Mouse (Mus musculus): Measurements from ENCODE around the gene Katnb1. TPM values are rescaled to one million over a fixed set of nuclear protein-coding genes. Genes with fewer than 3 reads are reported as not detected.

Gene Katnb1
- polyA plus RNA-seq, 1 experiment from 2014 or later = 48.4 TPM

DNA sequence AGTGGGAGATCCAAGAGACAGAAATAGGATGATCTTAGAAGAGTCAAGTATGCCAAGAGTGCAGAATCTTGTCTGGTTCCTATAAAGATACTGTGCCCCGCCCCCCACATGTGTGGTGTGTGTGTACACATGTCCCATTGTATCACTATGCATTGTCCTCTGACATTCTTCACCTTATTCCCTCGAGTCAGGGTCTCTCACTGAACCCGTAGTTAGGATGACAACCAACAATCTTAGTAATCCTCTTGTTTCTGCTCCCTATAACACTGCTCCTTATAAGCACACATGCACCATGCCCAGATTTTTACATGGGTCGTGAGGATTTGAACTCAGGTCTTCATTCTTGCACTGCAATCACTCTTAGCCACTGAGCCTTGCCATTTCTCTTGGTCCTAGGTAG is 1.7 kb upstream of the Katnb1 start:
- H3K4me1 ChIP-seq (ENCODE audit: control insufficient read depth, insufficient read depth, low read depth, low read length) = peaks cover 16% of the 10 kb centered on the region
- no peak overlapping the region for H3K9ac ChIP-seq (ENCODE audit: low read depth, low read length)
- WGBS = 89% methylated on average over 4 of the region's 4 CpGs
- no peak for ATAC-seq
- no peak overlapping the region for H3K4me3 ChIP-seq (ENCODE audit: low read length)
- no peaks in the 10 kb centered on the region for H3K9me3 ChIP-seq (ENCODE audit: control insufficient read depth, low read length)
- no peak overlapping the region for H3K4me2 ChIP-seq (ENCODE audit: low read length)
- no peaks in the 10 kb centered on the region for H3K36me3 ChIP-seq (ENCODE audit: control insufficient read depth, insufficient read depth, low read length)
- no peak overlapping the region for H3K27ac ChIP-seq (ENCODE audit: low read depth, low read length)
- no peaks in the 10 kb centered on the region for H3K27me3 ChIP-seq (replicated peaks; ENCODE audit: control insufficient read depth, insufficient read depth, low read length)

DNA sequence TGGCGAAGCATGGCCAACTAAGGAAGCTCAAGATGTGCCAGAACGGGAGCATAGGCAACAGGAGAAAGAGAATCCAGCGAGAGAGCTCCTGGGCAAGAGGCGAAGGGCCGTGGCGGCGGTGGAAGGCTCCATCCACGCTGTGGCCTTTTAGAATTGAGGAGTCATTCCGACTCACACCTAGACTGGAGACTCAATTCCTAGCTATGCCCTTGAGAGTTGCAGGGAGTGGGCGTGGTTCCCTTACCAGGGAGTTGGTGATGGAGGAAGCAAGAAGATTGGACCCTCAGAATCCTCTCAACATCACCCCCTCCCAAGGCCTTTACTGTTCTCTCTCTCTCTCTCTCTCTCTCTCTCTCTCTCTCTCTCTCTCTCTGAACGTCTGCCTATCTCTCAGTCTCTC is 664 bp downstream of the Katnb1 start:
- ATAC-seq = no peak
- Histone ChIP-seq H3K4me1 (ENCODE audit: control insufficient read depth, insufficient read depth, low read depth, low read length) (peaks cover 16% of the 10 kb centered on the region), H3K4me3 (ENCODE audit: low read length) (peak overlapping the region; percentile 85), H3K9ac (ENCODE audit: low read depth, low read length) (peak overlapping the region; percentile 86), H3K36me3 (ENCODE audit: control insufficient read depth, insufficient read depth, low read length) (no peaks in the 10 kb centered on the region; the same call in 1 of the 2 replicates), H3K27ac (ENCODE audit: low read depth, low read length) (peak overlapping the region; percentile 87), H3K4me2 (ENCODE audit: low read length) (peak overlapping the region; percentile 90), H3K9me3 (ENCODE audit: control insufficient read depth, low read length) (no peaks in the 10 kb centered on the region), H3K27me3 (replicated peaks; ENCODE audit: control insufficient read depth, insufficient read depth, low read length) (no peaks in the 10 kb centered on the region)
- 9% methylated on average over 11 of the region's 11 CpGs for WGBS

DNA sequence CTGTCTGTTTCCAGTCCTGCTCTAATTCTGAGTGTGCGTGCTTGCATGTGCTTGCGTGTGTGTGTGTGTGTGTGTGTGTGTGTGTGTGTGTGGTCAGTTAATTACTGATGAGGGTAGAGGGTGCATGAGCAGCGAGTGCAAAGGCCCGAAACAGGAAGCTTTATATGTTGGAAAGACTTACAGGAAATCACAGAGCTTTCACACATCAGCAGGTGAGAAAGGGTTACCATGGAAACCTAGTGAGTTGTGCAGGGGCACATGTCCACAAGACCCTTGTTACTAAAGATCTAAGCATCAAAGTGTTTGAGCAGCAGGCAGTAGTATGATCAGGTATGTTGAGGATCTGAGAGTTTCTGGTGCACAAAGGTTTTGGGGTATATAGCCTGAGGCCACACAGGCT is 3.3 kb downstream of the Katnb1 start:
- no peak overlapping the region for H3K27ac ChIP-seq (ENCODE audit: low read depth, low read length)
- 94% methylated on average over 4 of the region's 4 CpGs for WGBS
- H3K4me3 ChIP-seq (ENCODE audit: low read length) = no peak overlapping the region
- no peaks in the 10 kb centered on the region for H3K27me3 ChIP-seq (replicated peaks; ENCODE audit: control insufficient read depth, insufficient read depth, low read length)
- H3K9ac ChIP-seq (ENCODE audit: low read depth, low read length) = no peak overlapping the region
- H3K36me3 ChIP-seq (ENCODE audit: control insufficient read depth, insufficient read depth, low read length) = peaks cover 13% of the 10 kb centered on the region
- peaks cover 16% of the 10 kb centered on the region for H3K4me1 ChIP-seq (ENCODE audit: control insufficient read depth, insufficient read depth, low read depth, low read length)
- H3K4me2 ChIP-seq (ENCODE audit: low read length) = no peak overlapping the region
- ATAC-seq = no peak
- H3K9me3 ChIP-seq (ENCODE audit: control insufficient read depth, low read length) = no peaks in the 10 kb centered on the region

DNA sequence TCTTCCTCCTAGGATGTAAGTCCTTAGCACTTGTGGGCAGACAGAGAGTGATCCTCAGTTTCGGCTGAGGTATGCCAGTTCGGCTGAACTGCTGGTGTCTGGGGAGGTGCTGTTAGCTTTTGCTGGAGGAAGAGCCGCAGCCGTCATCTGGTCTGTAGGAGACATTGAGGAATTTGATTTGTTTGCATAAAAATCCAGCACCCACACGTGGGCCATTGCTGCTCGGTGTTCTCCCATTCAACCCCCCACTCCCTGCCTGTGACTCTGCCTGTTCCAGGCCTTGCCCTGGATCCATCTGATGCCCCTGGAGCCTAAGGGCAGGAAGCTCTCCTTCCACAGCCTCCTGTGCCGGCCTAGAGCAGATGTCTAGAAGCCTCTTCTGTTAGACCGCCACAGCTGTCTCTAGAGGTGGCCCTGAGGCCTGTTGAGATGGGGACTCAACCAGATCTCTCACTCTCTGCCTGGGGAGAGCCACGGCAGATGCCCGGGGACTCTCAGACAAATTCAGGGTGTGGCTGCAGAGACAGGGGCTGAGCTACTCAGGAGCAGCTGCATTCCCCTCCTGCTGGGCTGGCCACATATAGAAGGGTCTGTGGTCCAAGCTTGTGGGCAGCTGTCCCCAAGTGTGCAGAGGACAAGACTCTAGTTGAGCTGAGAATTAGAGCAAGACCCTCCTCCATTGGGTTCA is 3.9 kb downstream of the Katnb1 start:
- 87% methylated on average over 10 of the region's 10 CpGs for WGBS
- no peak overlapping the region for H3K27ac ChIP-seq (ENCODE audit: low read depth, low read length)
- peaks cover 14% of the 10 kb centered on the region for H3K36me3 ChIP-seq (ENCODE audit: control insufficient read depth, insufficient read depth, low read length)
- H3K4me1 ChIP-seq (ENCODE audit: control insufficient read depth, insufficient read depth, low read depth, low read length) = peaks cover 16% of the 10 kb centered on the region
- no peaks in the 10 kb centered on the region for H3K27me3 ChIP-seq (replicated peaks; ENCODE audit: control insufficient read depth, insufficient read depth, low read length)
- ATAC-seq = no peak
- H3K9ac ChIP-seq (ENCODE audit: low read depth, low read length) = no peak overlapping the region
- H3K4me3 ChIP-seq (ENCODE audit: low read length) = no peak overlapping the region
- H3K4me2 ChIP-seq (ENCODE audit: low read length) = no peak overlapping the region
- H3K9me3 ChIP-seq (ENCODE audit: control insufficient read depth, low read length) = no peaks in the 10 kb centered on the region

DNA sequence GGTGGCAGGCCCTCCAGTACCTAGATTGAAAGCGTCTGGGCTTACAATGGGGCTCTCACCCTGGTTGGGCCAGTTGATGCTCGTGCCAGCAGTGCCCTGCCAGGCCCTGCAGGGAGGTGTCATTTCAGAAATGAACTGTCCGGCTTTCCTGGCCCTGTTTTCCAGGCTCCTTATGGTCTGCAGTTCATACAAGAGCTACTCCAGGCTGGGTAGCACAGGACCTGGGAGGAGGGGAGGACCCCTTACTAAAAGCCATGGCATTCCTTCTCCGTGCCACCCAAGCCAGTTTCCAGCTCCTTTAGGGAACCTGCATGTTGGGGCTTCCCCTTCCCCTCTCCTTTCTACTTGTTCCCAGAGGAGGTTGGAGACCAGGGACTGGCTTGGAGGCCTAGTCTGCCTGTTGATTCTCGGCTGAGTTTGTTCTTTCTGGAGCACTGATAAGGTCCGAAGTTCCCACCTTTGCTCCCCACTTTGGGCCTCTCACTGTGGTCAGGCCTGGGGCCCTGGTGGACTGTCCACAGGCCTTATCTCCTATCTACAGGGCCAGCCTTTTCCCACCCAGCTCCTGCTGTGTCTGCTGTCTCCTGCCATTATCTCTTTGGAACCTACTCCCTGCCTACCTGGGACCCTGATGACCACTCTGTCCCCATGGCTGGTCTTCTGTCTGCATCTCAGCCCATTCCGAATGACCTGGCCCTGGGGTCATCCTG is 4.6 kb downstream of the Katnb1 start:
- Histone ChIP-seq H3K27me3 (replicated peaks; ENCODE audit: control insufficient read depth, insufficient read depth, low read length) (no peaks in the 10 kb centered on the region), H3K9me3 (ENCODE audit: control insufficient read depth, low read length) (no peaks in the 10 kb centered on the region), H3K9ac (ENCODE audit: low read depth, low read length) (no peak overlapping the region), H3K36me3 (ENCODE audit: control insufficient read depth, insufficient read depth, low read length) (peaks cover 21% of the 10 kb centered on the region), H3K4me3 (ENCODE audit: low read length) (no peak overlapping the region), H3K27ac (ENCODE audit: low read depth, low read length) (no peak overlapping the region), H3K4me1 (ENCODE audit: control insufficient read depth, insufficient read depth, low read depth, low read length) (peaks cover 16% of the 10 kb centered on the region), H3K4me2 (ENCODE audit: low read length) (no peak overlapping the region)
- 95% methylated on average over 7 of the region's 7 CpGs for WGBS
- ATAC-seq = no peak

GRCm38 (mm10) chr8:95093574-95093973 is 12.6 kb downstream of the Katnb1 start:
- Histone ChIP-seq H3K4me3 (ENCODE audit: low read length) (no peak overlapping the region), H3K4me1 (ENCODE audit: control insufficient read depth, insufficient read depth, low read depth, low read length) (no peaks in the 10 kb centered on the region), H3K9me3 (ENCODE audit: control insufficient read depth, low read length) (no peaks in the 10 kb centered on the region), H3K27me3 (replicated peaks; ENCODE audit: control insufficient read depth, insufficient read depth, low read length) (no peaks in the 10 kb centered on the region), H3K9ac (ENCODE audit: low read depth, low read length) (no peak overlapping the region), H3K36me3 (ENCODE audit: control insufficient read depth, insufficient read depth, low read length) (peaks cover 43% of the 10 kb centered on the region), H3K27ac (ENCODE audit: low read depth, low read length) (no peak overlapping the region), H3K4me2 (ENCODE audit: low read length) (no peak overlapping the region)
- WGBS = 85% methylated on average over 4 of the region's 4 CpGs
- no peak for ATAC-seq

GRCm38 (mm10) chr8:95099009-95099408 is 18.0 kb downstream of the Katnb1 start:
- Histone ChIP-seq H3K9me3 (ENCODE audit: control insufficient read depth, low read length) (no peaks in the 10 kb centered on the region), H3K36me3 (ENCODE audit: control insufficient read depth, insufficient read depth, low read length) (peaks cover 51% of the 10 kb centered on the region), H3K4me2 (ENCODE audit: low read length) (no peak overlapping the region), H3K27me3 (replicated peaks; ENCODE audit: control insufficient read depth, insufficient read depth, low read length) (no peaks in the 10 kb centered on the region), H3K9ac (ENCODE audit: low read depth, low read length) (no peak overlapping the region), H3K4me3 (ENCODE audit: low read length) (no peak overlapping the region), H3K27ac (ENCODE audit: low read depth, low read length) (no peak overlapping the region), H3K4me1 (ENCODE audit: control insufficient read depth, insufficient read depth, low read depth, low read length) (no peaks in the 10 kb centered on the region)
- WGBS = 29% methylated on average over 5 of the region's 5 CpGs
- peak; percentile 65 for ATAC-seq

GRCm38 (mm10) chr8:95101972-95102371 is 21.0 kb downstream of the Katnb1 start:
- H3K4me2 ChIP-seq (ENCODE audit: low read length) = no peak overlapping the region
- no peaks in the 10 kb centered on the region for H3K27me3 ChIP-seq (replicated peaks; ENCODE audit: control insufficient read depth, insufficient read depth, low read length)
- H3K9me3 ChIP-seq (ENCODE audit: control insufficient read depth, low read length) = no peaks in the 10 kb centered on the region
- no peak overlapping the region for H3K4me3 ChIP-seq (ENCODE audit: low read length)
- no peak overlapping the region for H3K9ac ChIP-seq (ENCODE audit: low read depth, low read length)
- whole genome bisulfite sequencing = 80% methylated on average over 4 of the region's 4 CpGs
- no peak overlapping the region for H3K27ac ChIP-seq (ENCODE audit: low read depth, low read length)
- no peaks in the 10 kb centered on the region for H3K4me1 ChIP-seq (ENCODE audit: control insufficient read depth, insufficient read depth, low read depth, low read length)
- no peak for ATAC-seq
- H3K36me3 ChIP-seq (ENCODE audit: control insufficient read depth, insufficient read depth, low read length) = peaks cover 35% of the 10 kb centered on the region

DNA sequence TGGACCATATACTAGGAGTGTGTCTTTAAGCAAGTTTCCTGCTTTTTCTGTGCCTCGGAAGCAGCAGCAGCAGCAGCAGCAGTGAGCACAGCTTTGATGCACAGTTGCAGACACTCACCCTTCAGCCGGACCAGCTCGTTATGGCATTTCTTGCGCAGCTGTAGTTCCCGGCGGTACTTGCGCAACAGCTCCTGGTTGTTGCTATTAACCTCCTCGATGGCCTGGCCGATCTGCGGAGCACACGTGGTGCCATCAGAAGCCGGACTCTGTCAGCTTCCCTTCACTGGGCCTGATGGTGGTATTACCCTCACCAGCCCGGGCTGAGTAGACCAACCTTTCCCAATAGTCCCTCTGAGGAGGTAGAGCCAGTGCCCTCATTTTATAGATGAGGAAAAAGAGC is 26.3 kb downstream of the Katnb1 start:
- Histone ChIP-seq H3K9ac (ENCODE audit: low read depth, low read length) (no peak overlapping the region), H3K4me1 (ENCODE audit: control insufficient read depth, insufficient read depth, low read depth, low read length) (no peaks in the 10 kb centered on the region), H3K27me3 (replicated peaks; ENCODE audit: control insufficient read depth, insufficient read depth, low read length) (no peaks in the 10 kb centered on the region), H3K9me3 (ENCODE audit: control insufficient read depth, low read length) (no peaks in the 10 kb centered on the region), H3K36me3 (ENCODE audit: control insufficient read depth, insufficient read depth, low read length) (peaks cover 19% of the 10 kb centered on the region), H3K27ac (ENCODE audit: low read depth, low read length) (no peak overlapping the region), H3K4me3 (ENCODE audit: low read length) (no peak overlapping the region), H3K4me2 (ENCODE audit: low read length) (no peak overlapping the region)
- WGBS = 90% methylated on average over 13 of the region's 13 CpGs
- ATAC-seq = no peak
